Comparison of ENCODE assay signal across 14 mouse cellular contexts in the genomic region with DNA sequence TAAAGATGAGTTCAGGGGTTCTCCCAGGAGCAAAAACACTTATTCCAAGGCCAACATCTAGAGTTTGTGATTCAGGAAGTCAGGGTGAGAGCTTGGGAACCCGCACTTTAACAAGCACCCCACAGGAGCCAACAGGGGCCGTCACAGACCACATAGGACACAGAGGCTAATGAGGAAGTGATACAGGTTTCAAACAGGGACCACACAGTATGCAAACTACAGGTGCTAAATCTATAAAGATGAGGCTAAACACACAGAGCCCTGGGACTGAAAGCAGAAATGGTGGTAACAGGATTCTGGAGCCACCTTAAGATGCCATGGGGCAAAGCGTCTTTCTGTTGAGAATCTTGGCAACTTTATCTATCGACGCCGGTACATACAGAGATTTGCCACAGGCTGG. TPM values are rescaled to one million over a fixed set of nuclear protein-coding genes. Genes with fewer than 3 reads are reported as not detected.
A peak's percentile ranks its signal among the peaks of the same experiment; 100 is the strongest.
DNase-seq lines count a peak whose midpoint lies in the region; ATAC-seq and TF ChIP-seq lines count a peak whose summit lies in the region.
"Had no signal": no experiment of that assay in that cellular context is flagged by ENCODE, and none has a peak within 500 bp of the region (broad histone marks: within the 10 kb centered on the region; RNA-seq: fewer than 3 reads in every experiment).

No protein-coding gene starts in this region.

- no peak overlapping the region for H3K9ac ChIP-seq in hindbrain, embryonic 15.5 days
- no peak overlapping the region for H3K9ac ChIP-seq in midbrain, postnatal 0 days (replicated peaks; ENCODE audit: low read length, poor library complexity, severe bottlenecking)
- H3K9ac ChIP-seq: limb, embryonic 12.5 days; stomach, embryonic 15.5 days had no signal

- DNase-seq in B cell, adult 2 months = peak; percentile 53 to 54
- no peak for DNase-seq in midbrain, postnatal 0 days (ENCODE audit: low spot score)
- no peak for DNase-seq in heart, postnatal 4 days
- DNase-seq in lung, postnatal 4 days = no peak
- DNase-seq in lung, postnatal 36 days = no peak
- DNase-seq: adrenal gland, postnatal 10 days; gastrocnemius, postnatal 10 days; kidney, postnatal 10 days had no signal

- ATAC-seq in common myeloid progenitor, adult 5-6 weeks (replicated peaks; ENCODE audit: low read depth, poor library complexity, severe bottlenecking) = peak; percentile 66; the same call in 1 of the 2 replicates
- ATAC-seq in hindbrain, embryonic 15.5 days (ENCODE audit: low FRiP score, low read depth) = no peak
- no peak for ATAC-seq in midbrain, postnatal 0 days (ENCODE audit: low FRiP score)

- H3K4me3 ChIP-seq in hindbrain, embryonic 15.5 days = no peak overlapping the region
- no peak overlapping the region for H3K4me3 ChIP-seq in midbrain, postnatal 0 days (ENCODE audit: low read depth, low read length)
- H3K4me3 ChIP-seq: embryonic facial prominence, embryonic 10.5 days; limb, embryonic 12.5 days; stomach, embryonic 15.5 days had no signal

- no peaks in the 10 kb centered on the region for H3K27me3 ChIP-seq in hindbrain, embryonic 15.5 days
- H3K27me3 ChIP-seq in midbrain, postnatal 0 days (ENCODE audit: insufficient read depth, low read length) = no peaks in the 10 kb centered on the region
- H3K27me3 ChIP-seq: limb, embryonic 12.5 days; stomach, embryonic 15.5 days had no signal

- no peaks in the 10 kb centered on the region for H3K9me3 ChIP-seq in hindbrain, embryonic 15.5 days
- H3K9me3 ChIP-seq in midbrain, postnatal 0 days (ENCODE audit: low read length) = no peaks in the 10 kb centered on the region
- H3K9me3 ChIP-seq: embryonic facial prominence, embryonic 10.5 days; limb, embryonic 12.5 days; stomach, embryonic 15.5 days had no signal

- H3K36me3 ChIP-seq in hindbrain, embryonic 15.5 days = no peaks in the 10 kb centered on the region
- no peaks in the 10 kb centered on the region for H3K36me3 ChIP-seq in midbrain, postnatal 0 days (ENCODE audit: insufficient read depth, low read length)
- H3K36me3 ChIP-seq: embryonic facial prominence, embryonic 10.5 days; limb, embryonic 12.5 days; stomach, embryonic 15.5 days had no signal

- no peak overlapping the region for H3K4me2 ChIP-seq in hindbrain, embryonic 15.5 days
- no peak overlapping the region for H3K4me2 ChIP-seq in midbrain, postnatal 0 days (ENCODE audit: low read depth, low read length, poor library complexity, severe bottlenecking)
- H3K4me2 ChIP-seq: heart, embryonic 11.5 days; limb, embryonic 12.5 days; stomach, embryonic 15.5 days had no signal

- TF ChIP-seq CTCF in midbrain, postnatal 0 days (IDR thresholded peaks at IDR 0.05) = no peak

- H3K27ac ChIP-seq in hindbrain, embryonic 15.5 days (replicated peaks) = peak overlapping the region; percentile 19; the same call in 1 of the 2 replicates
- 0 out of 2 replicates have a peak overlapping the region, but pooled peaks have one; percentile 12 for H3K27ac ChIP-seq in midbrain, postnatal 0 days (ENCODE audit: low read depth, low read length)
- H3K27ac ChIP-seq: limb, embryonic 12.5 days; stomach, embryonic 15.5 days had no signal

- WGBS in hindbrain, embryonic 15.5 days = 85% methylated on average over 6 of the region's 6 CpGs
- 76% methylated on average over 6 of the region's 6 CpGs for WGBS in midbrain, postnatal 0 days

- peaks cover 64% of the 10 kb centered on the region for H3K4me1 ChIP-seq in hindbrain, embryonic 15.5 days (replicated peaks)
- H3K4me1 ChIP-seq in midbrain, postnatal 0 days (ENCODE audit: insufficient read depth, low read length) = peaks cover 14% of the 10 kb centered on the region; the same call in 1 of the 2 replicates

RNA-seq across cellular contexts. Expression of a gene that starts 27.2 kb away (rescaled TPM):
- 0.87 TPM in 1 of 2 replicates, not detected in the other for total RNA-seq in common myeloid progenitor, adult 5-6 weeks (2017)
- 39.1 and 48.3 TPM in 2 replicates for polyA plus RNA-seq in hindbrain, embryonic 15.5 days (2015; fragmentation: Nextera tagmentation; extraction: Ambion mirVana)
- 36.2 and 45.8 TPM in 2 replicates for total RNA-seq in midbrain, postnatal 0 days (2014; rRNA removed)
- polyA plus RNA-seq in midbrain, postnatal 0 days (2015; fragmentation: Nextera tagmentation; extraction: Ambion mirVana) = 21.4 and 22.8 TPM in 2 replicates
- total RNA-seq in heart, postnatal 4 days (2021) = 10 to 100 TPM; 16.2 to 16.9 TPM

Comparison
In these comparisons a context has a peak if more than half of its experiments do, and no peak if none do; other contexts are left out.
1. DNase-seq: peak in B cell, adult 2 months (2 of 2); none in midbrain, postnatal 0 days (single experiment), heart, postnatal 4 days (single experiment), lung, postnatal 4 days (0 of 2) and lung, postnatal 36 days (single experiment).